Mouse (Mus musculus) mature B cell (primary cell): ENCODE data around the gene Dcun1d4.

ENCODE experiments used
- in situ Hi-C: fragments of 300-500 bp; cut with MboI; formaldehyde crosslinking; loops from 2 replicates; pipeline ENCODE4 v1.14.3; 2019

The Dcun1d4 gene

GRCm38 (mm10) chr5:73498559-73498958, 17.8 kb downstream of the Dcun1d4 start:
- in situ Hi-C loops, result no loop called here

- in situ Hi-C loops, result no loop called here
These were observed 20.2 kb downstream of the Dcun1d4 start for GRCm38 (mm10) chr5:73500867-73501440.

DNA sequence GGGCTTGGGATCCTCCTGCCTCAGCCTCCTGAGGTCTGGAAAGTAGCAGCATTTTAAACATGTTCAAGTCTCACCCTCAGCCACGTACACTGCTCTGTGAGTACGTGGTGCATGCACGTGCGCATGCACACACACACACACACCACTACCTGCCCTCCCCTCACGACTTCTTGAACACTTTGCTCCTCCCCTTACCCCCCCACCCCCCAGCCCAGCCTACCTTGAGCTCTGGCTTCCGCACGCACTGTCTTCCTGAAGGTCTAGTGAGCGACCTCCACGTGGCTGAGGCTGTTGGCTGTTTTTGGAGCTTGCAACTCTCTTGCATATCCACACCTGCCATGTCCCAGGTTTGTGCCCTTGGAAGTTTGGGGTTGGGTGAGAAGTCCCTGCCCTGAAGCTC, 21.6 kb downstream of the Dcun1d4 start:
- in situ Hi-C loops, result no loop called here

- in situ Hi-C loops, result no loop called here
These were observed 22.4 kb downstream of the Dcun1d4 start for GRCm38 (mm10) chr5:73503015-73503757.

- in situ Hi-C loops, result no loop called here
These were observed 30.3 kb downstream of the Dcun1d4 start for GRCm38 (mm10) chr5:73511074-73511473.

DNA sequence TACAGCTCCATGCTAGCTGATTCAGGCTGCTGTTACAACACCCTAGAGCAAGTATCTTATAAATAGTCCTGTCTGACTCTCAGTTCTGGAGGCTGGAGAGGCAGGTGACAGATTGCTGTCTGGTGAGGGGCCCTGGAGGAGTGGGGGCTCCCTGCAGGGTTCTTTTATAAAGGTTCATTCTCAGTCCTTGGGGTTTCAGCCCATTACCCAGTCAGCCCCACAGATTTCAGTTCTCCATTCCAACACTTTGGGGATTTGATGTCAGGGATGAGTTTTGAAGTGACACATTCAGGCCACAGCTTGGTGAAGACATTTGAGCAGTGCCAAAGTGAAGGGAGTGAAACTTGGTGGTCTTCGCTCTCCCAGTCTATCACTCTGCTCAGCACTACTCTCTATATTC, 31.4 kb downstream of the Dcun1d4 start:
- in situ Hi-C loops, result no loop called here

- in situ Hi-C loops, result no loop called here
These were observed 31.9 kb downstream of the Dcun1d4 start for GRCm38 (mm10) chr5:73512661-73513060.

DNA sequence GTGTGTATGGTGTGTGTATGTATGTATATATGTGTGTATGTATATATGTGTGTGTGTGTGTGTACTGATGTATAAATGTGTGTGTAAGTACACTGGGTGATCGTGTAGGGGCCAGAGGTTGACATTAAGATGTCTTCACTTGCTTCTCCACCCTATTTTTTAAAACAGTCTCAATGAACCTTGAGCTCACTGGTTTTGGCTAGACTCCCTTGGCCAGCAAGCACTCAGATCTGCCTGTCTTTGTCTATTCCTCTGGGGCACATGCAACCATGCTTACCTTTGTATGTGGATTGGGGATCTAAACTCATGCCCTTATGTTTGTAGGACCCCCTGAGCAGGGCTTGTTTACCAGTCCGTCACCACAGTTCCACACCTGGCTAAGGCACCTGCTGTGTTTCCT, 33.4 kb downstream of the Dcun1d4 start:
- in situ Hi-C loops, result no loop called here

DNA sequence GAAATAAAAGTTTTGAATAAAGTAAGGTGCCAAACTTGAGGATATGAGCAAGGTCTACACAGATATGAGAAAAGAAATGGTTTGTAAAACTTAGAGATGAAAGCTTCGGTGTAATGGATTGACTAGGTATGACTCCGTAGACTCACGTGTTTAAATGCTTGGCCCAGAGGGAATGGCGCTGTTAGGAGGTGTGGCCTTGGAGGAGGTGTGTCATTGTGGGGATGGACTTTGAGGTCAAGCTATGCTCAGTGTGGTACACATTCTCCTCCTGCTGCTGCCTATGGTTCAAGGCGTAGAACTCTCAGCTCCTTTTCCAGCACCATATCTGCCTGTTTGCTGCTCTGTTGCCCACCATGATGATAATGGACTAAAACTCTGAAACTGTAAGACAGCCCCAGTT, 36.5 kb downstream of the Dcun1d4 start:
- in situ Hi-C loops, result no loop called here

DNA sequence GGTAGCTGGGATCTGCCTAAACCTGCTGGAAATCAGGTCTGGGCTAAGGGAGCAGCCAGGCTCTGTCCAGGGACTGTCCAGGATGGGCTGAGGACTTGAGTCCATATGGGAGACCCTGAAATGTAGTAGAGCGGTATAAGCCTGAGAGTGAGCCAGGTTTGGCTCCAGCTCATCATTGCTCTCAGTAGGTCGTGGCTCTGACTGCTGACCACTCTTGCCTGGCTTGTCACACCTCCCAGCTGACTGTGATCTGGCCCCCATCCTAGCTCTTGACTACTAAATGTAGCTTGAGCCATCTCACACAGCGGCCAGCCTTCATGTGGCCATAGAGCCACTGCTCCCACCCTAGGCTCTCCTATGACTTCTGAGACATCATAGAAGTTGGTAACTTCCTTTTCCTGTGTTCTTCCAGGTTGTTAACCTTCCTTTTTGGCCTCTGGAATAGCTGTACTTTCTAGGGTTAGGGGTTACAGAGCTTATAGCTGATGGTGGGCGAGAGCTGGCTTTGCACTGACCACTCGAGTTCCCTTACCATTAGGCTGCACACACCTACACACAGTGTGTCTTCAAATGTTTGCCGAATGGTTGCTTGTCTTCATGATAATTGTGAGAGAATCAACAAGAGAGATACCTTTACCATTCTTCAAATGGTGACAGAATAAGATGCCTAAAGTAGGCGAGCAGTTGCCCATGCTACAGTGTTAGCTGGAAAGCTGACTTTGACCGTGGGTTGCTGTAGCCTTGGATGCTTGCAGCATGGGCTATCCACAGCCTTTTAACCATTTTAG, 37.8 kb downstream of the Dcun1d4 start:
- in situ Hi-C loops, result no loop called here

- in situ Hi-C loops, result no loop called here
These were observed 40.0 kb downstream of the Dcun1d4 start for GRCm38 (mm10) chr5:73520787-73521186.

DNA sequence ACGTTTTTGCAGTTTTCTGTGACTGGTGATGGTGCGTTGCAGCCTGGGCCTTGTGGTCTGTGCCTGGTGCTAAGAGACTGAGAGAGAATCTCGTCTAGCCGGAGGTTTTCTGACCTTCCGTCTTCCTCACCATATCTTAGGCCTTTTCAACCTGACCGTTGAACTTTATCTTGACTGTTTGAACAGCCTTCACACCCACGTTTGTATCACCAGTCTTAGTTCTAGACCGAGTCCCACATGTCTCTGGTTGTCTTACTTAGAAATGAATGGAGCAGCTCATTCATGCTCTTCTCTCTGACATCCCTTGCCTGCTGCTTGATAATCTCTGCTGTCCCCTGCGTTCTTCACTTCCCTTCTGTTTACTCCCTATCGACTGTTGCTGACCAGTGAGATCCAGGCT, 42.4 kb downstream of the Dcun1d4 start:
- in situ Hi-C loops, result no loop called here

DNA sequence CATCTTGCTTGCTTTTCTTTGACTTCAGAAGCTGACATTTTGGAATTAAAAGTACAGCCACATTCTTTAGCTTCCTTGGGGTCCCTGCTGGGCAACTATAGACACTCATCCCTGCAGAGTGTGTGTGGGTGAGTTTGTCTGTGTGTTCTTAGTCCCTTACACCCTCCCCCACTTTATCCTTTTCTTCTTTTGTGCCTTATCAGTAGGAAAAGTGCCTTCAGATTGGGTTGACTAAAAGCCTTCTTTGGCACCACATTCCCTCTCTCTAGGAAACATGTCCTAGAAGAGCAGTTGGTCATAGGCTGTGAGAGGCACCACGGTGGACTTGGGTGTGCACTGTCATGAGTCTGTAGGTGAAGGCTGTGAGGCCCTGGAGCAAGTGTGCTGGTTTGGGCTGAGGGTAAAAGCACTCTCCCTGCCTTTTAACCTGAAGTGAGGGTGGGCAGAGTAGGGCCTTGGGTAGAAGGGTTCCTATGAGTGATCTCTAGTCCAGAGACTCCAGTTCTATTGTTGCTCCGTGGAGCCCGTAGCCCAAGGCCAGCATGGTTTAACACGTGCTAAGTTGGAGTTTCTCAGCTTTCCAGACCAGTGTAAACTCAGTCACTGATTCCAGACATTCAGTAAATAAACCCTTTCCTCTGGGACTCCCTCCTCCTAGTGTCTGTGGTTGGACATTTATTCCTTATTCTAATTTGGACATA, 43.6 kb downstream of the Dcun1d4 start:
- in situ Hi-C loops, result no loop called here

GRCm38 (mm10) chr5:73532222-73532621, 51.4 kb downstream of the Dcun1d4 start:
- in situ Hi-C loops, result no loop called here

DNA sequence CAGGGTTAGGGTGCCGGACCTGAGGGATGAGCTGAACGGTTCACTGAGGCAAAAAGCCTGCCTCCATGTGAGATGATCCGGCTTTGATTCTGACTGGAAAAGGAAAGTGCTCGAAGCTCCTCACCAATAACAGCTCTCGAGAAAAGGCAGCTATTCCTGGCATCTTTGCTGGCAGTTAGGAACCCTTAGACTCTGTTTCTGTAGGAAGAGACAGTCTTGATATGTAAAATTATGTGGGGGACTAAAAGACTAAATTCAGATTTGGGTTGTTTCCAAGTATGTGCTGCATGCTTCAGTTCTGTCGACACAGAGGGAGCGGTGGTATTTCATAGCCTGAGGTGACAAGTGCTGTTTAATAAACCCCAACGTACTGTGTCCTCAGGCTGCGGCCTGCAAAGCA, 52.1 kb downstream of the Dcun1d4 start:
- in situ Hi-C loops, result no loop called here

DNA sequence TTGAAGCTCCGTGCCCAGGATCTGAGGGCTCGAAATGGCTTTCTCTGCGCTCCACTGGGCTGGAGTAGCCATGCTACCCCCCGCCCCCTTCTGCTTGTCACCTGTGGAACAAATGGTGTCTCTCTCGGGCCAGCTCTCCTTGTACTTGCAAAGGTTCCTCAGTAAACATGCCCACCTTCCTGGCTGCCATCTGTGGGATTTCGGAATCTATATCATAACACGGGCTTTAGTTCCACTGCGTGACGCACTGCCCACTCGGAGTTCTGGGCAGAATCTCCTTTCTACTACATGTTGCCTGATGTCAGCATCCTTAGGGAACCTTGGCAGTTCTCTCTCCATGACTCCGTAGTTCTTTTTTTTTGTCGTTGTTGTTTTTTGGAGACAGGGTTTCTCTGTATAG, 56.9 kb downstream of the Dcun1d4 start:
- in situ Hi-C loops, result no loop called here

GRCm38 (mm10) chr5:73538586-73539298, 57.9 kb downstream of the Dcun1d4 start:
- in situ Hi-C loops, result no loop called here

DNA sequence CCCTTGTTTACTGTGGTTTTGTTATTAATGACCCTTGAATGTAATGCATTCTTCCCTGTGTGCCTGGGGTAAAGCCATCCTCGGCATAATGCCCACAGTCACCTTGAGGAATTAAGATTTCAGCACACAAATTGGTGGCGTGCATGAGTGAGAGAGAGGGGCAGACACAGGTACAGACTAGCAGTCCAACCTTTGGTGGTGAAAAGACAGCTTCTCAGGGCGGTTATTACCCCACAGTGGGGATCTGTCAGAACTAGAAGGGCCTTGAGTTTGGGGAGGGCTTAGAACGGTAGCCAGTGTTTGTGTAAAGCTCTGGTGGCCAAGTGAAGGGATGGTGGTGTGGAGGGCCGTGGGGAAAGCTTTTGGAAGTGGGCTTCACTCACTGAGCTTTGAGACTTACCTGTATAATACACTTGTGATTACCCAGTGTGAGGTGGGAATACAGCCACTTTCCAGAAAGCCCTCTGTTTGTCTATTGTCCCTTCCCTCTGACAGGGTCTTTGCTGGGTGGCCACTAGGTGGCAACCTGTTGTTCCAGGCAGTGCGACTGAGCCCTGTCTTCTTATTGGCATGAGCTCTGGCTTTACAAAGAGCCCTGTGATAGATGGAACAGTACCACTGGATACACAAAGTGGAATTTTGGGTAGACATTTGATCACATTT, 59.2 kb downstream of the Dcun1d4 start:
- in situ Hi-C loops, result no loop called here

DNA sequence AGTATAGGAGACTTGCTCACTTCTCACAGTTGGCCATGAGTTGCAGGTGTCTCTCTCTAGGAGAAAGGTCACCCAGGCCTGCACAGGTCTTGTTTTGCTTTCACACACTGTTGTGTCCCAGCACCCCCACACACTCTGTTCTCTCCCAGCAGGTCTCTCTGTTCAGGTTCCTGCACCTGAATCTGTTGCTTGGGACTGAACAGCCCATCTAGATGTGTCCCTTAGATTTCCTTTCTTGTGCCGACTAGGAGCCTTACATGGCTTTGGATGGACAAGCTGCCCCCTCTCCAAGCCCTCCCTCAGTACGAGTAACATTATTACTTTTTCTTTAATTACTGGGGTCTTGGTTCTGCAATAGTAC, 59.7 kb downstream of the Dcun1d4 start:
- in situ Hi-C loops, result no loop called here

DNA sequence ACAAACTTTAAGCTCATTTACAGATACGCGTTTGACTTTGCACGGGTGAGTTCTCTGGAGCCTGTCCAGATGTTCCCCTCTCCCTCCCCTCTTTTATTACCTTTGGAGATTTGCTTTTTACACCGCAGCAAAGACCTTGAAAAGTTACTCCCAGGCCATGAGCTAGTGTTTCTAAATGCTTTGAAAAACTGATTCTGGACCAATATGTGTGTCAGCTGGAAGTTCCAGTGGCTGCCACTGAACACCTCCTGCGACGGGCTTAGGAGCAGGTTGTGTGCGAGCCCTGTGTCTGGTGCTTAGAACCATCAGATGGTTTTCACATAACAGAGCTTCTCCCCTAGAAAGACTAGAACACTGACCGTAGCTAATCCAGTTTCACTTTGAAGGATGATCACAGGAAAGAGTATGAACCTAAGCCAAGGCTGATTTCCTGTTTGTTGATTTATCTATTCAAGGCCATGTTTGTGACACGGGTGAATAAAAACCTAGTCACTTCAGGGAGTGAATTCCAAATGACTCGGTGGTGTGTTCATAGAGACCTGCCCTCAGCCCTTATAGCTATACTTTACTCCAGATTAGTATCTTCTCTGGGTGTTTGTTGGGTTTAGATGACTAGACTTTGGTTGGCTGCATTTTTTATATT, 63.4 kb downstream of the Dcun1d4 start:
- in situ Hi-C loops, result no loop called here

GRCm38 (mm10) chr5:73545641-73546040, 64.8 kb downstream of the Dcun1d4 start:
- in situ Hi-C loops, result no loop called here
